Mouse (Mus musculus) olfactory bulb, adult 2 months (tissue): ENCODE results near the gene Upk3b.

Experiments
- CTCF ChIP-seq: fragments of 200-500 bp; IDR thresholded peaks from 2 replicates; pipeline ENCODE4 v1.5.1; 2012; ENCODE audit warnings: low read depth, mild to moderate bottlenecking, low read length, moderate library complexity; ENCODE audit not compliant: insufficient read depth
- POLR2A ChIP-seq: fragments of 200-500 bp; IDR thresholded peaks from 2 replicates; pipeline ENCODE4 v1.6.1; 2012; ENCODE audit warnings: mild to moderate bottlenecking, low read depth, low read length, moderate library complexity; ENCODE audit not compliant: insufficient read depth

- TF ChIP-seq POLR2A, result no peak
- TF ChIP-seq CTCF, result no peak
Measured at GRCm38 (mm10) chr5:136035285-136035684, 3.0 kb upstream of the Upk3b start.
